Mouse (Mus musculus) embryonic stem cell, embryonic (primary cell): Measurements from ENCODE around the gene Vezt.

Source experiments
- CTCF ChIA-PET, 4 experiments: fragments of 300-600 bp in 2 of 4; fragments of 350-600 bp in 2 of 4; sonication (Branson Sonifier 250); formaldehyde crosslinking; loops; one replicate each; lab custom pipeline; 2022; ENCODE audit warnings: inconsistent platforms in 2 of 4; lab: Charles Lee
- POLR2A ChIA-PET, 4 experiments: fragments of 300-600 bp in 2 of 4; fragments of 350-600 bp in 2 of 4; sonication (Branson Sonifier 250); formaldehyde crosslinking; loops; one replicate each; lab custom pipeline; 2022; ENCODE audit warnings: antibody characterized with exemption in 4 of 4, inconsistent platforms in 1 of 4; lab: Charles Lee

The Vezt gene

DNA sequence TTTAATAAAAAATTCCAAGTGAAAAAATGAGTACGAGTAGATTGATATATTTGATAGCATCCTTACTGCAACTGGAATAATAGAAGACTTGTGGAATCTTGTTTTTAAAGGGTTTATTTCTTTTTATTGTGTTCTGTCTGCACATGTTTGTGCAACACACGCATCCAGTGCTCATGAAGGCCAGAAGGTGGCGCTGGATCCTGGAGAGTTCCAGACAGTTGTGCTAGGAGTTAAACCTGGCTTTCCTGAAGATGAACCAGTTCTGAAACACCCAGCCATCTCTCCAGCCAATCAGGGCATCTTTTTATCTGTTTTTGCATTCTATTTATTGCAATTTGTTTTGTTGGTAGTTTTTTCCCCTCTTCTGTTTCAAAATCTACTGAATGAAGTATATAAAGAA is 22.4 kb downstream of the Vezt start:
- CTCF ChIA-PET, result interaction anchor here in 1 of 4 experiments (2.2 kb wide), 1 partner anchor 103 kb away, joined by 6 read pairs; no protein-coding TSS in a partner anchor
- POLR2A ChIA-PET, result no interaction called here

DNA sequence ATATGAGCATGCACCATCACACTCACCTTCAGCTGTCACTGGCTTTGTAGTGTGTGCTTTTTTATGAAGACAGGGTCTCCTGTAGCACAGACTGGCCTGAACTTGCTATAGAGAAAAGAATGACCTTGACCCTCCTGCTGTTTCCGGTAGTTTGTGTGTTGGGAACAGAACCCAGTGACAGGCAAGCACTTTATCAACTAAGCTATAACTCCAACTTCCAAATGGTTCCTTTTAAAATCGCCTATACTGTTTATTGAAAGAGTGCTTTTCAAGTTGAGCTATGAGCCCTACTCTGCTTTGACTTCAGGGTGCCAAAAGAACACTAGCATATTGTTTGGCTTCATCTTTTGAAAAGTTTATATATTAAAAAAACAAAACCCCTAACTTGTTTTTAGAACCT is 24.6 kb downstream of the Vezt start:
- ChIA-PET CTCF (interaction anchor here in 1 of 4 experiments (1.6 kb wide), 1 partner anchor 101 kb away, joined by 3 read pairs; no protein-coding TSS in a partner anchor), POLR2A (interaction anchor here in 1 of 4 experiments (0.9 to 1.2 kb wide), 2 partner anchors 21 to 25 kb away, joined by 3 to 4 read pairs; partner anchors contain the start of genes Fgd6 and Vezt)

DNA sequence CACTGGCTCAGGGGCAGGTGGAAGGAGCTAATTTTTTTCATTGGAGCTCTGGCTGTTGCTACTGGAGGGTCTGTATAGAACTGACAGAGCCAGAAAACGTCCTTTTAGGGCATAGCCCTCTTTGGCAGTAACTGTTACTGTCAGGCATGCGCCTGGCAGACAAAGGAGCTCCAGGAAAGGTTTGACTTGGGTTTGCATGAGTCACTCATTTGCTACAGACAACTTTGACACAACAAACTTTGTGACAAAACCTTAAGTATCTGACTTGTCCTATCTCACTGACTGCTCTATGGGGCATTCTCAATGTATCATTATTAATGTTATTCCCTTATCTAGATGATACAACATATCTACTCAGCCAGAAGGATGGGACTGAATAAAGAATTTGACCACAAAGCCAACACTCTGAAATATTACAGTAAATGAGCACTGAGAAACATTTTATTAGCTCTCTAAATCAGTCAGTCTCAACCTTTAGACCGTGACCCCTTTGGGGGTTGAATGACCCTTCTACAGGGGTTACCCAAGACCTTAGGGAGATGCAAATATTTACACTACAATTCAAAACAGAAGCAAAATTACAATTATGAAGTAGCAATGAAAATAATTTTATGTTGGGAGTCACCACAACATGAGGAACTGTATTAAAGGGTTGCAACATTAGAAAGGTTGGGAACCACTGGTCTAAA is 25.5 kb downstream of the Vezt start:
- POLR2A ChIA-PET, result interaction anchor here in 2 of 4 experiments (0.6 to 1.2 kb wide), 4 partner anchors 20 to 188 kb away, joined by 3 to 4 read pairs (median 4); partner anchors contain the start of genes Fgd6 (in 2 of the 2) and Vezt (in 2 of the 2)
- CTCF ChIA-PET, result interaction anchor here in 3 of 4 experiments (0.6 to 0.9 kb wide), 3 partner anchors 20 to 106 kb away, joined by 3 to 5 read pairs (median 5); no protein-coding TSS in a partner anchor

DNA sequence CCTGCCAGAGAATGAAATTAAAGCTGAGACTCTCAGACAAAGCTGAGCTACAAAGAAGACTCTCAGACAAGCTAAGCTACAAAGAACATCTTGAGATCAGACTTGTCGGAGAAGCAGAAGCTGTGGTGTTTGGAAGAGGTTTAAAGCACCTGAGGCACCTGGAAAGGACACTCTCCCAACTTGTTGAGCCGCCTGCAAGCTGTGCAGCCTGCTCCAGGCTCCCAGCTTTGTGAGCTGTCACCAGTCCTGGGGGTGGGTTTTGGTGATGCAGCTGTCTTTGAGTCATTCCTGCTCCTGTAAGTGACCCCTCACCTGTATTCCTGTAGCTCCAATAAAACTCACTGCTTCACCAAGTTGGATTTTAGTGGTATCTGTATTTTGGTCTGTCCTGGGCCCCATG is 27.3 kb downstream of the Vezt start:
- ChIA-PET POLR2A (interaction anchor here in 1 of 4 experiments (1.3 kb wide), 1 partner anchor 27 kb away, joined by 4 read pairs; the partner anchor contains the start of genes Fgd6 and Vezt), CTCF (no interaction called here)

DNA sequence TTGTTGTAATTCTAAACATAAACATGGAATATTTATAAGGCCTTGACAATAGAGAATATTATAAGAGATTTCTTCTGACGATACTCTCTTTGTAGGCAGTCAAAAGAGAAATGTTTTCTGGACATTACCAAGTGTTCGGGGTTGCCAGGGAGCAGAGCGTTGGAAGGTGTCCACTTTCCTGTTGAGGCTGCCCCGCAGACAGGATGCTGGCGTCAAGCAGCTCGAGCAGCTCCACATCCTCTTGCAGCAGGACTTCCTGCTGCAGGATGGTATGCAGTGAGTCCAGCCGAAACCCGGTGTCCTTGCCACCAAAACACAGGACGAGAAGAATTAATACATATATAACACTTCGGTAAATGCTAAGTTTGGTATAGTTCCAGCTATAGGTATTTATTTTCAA is 35.4 kb downstream of the Vezt start:
- ChIA-PET CTCF (no interaction called here), POLR2A (interaction anchor here in 1 of 4 experiments (3.2 kb wide), 1 partner anchor 10 kb away, joined by 11 read pairs; no protein-coding TSS in a partner anchor)

DNA sequence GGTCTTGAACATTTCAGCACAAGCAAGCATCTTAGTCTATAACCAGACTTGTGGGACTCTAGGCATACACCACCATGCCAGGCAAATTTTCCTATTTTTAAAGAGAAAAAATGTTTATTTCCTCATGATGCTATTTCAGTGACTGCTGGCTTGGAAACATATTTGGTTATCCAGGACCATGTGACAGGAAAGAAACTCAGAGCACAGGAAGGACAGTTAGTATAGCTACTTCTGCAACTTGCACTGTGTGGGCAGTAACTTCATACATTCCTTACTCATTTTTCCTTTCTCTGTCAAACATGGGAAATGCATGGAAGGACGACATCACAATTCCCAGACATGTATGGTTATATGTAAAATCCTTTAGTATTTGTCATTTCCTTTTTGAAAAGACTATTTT is 36.3 kb downstream of the Vezt start:
- POLR2A ChIA-PET, result interaction anchor here in 1 of 4 experiments (0.8 to 3.2 kb wide), 2 partner anchors 9 to 21 kb away, joined by 3 to 11 read pairs; no protein-coding TSS in a partner anchor

DNA sequence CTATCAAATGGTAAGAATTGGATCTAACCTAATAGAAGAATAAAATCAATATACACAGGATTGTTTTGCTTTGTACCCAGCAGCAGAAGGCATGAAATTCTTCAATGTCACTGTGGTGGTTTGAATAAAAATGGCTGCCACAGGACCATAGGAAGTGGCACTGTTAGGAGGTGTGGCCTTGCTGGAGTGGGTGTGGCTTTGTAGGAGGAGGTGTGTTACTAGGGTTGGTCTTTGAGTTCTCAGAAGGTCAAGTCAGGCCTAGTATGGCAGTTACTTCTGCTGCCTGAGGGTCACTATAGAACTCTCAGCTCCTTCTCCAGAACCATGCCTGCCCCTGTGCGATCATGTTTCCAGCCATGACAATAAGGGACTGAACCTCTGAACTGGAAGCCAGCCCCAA is 40.5 kb downstream of the Vezt start:
- ChIA-PET POLR2A (interaction anchor here in 1 of 4 experiments (0.9 to 1.0 kb wide), 2 partner anchors 10 to 153 kb away, joined by 3 read pairs; partner anchors contain the start of gene Nr2c1), CTCF (no interaction called here)

More for the DNA sequence above, 36.3 kb downstream of the Vezt start:
- CTCF ChIA-PET, result interaction anchor here in 2 of 4 experiments (0.5 to 0.6 kb wide), 2 partner anchors 26 to 276 kb away, joined by 3 to 16 read pairs; no protein-coding TSS in a partner anchor

DNA sequence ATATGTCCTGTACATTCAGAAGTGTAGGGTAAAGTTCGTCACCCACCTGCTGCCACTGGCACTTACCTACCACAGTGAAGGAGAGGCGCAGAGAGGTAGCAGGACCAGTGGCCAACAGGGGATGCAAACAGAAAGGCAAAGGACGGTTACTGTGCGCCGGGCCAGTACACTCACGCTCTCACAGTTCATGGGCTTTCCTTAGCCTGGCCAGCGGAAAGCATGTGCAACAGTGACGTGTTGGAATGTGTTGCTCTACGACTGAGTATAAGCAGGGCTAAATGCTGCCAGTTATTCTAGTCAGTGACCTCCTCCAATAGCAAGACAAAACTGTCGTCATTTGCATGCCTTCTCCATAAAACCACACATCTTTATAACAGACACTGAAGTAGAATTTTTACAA is 41.5 kb downstream of the Vezt start:
- ChIA-PET CTCF (no interaction called here), POLR2A (no interaction called here)

DNA sequence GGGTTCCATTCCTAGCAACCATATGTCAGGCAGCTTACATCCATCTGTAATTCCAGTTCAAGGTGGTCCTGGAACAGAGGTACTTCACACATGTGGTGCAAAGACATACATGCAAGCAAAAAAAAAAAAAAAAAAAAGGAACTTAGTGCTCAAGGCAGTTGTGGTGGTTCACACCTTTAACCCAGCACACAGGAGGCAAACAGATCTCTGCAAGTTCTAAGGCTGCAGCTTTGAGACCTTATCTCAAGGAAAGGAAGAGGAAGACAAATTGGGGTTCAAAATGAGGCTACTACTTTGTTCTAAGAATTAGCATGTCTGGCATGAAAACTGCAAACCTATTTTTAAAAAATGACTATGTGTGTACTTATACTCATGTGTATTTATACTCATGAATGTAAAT is 50.3 kb downstream of the Vezt start:
- CTCF ChIA-PET, result no interaction called here
- POLR2A ChIA-PET, result interaction anchor here in 1 of 4 experiments (0.6 kb wide), 1 partner anchor 188 kb away, joined by 3 read pairs; no protein-coding TSS in a partner anchor

DNA sequence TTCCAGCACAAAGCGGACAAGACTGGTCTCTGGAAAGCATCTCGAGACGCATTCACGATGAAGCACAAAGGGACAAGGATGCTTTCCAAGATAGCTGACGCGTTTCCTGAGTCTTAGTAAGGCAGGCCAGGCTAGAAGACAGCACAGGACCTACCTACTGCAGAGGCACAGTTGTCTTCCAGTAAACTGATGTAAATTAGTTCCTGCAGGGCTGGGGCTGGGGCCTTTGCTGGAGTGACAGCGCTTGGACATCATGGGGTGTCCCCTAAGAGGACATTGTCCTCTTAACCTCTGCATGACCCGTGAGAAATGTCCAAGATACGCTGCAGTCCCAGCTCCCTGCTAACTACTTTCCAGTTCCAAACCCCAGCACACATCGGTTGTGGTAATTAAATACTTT is 66.3 kb downstream of the Vezt start:
- CTCF ChIA-PET, result no interaction called here
- POLR2A ChIA-PET, result interaction anchor here in 1 of 4 experiments (0.8 kb wide), 1 partner anchor 155 kb away, joined by 3 read pairs; no protein-coding TSS in a partner anchor

DNA sequence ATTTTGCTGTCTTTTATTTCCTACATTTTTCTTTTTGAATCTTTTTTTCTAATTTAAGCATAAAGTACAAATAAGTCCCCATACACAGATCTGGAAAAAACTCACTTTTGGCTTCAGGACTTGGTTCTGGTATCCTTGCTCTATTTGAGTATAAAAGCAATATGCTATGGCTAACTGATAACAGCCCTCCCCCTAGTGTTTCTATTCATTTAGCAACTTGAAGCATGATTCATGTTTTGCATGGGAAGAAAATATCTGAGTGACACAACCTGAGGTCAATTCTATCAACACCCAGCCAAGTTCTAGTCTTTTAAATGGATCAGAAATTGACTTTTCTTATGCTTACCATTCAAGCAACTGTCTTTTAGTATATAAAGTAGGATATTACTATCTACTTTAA is 68.1 kb downstream of the Vezt start:
- ChIA-PET POLR2A (no interaction called here), CTCF (no interaction called here)

DNA sequence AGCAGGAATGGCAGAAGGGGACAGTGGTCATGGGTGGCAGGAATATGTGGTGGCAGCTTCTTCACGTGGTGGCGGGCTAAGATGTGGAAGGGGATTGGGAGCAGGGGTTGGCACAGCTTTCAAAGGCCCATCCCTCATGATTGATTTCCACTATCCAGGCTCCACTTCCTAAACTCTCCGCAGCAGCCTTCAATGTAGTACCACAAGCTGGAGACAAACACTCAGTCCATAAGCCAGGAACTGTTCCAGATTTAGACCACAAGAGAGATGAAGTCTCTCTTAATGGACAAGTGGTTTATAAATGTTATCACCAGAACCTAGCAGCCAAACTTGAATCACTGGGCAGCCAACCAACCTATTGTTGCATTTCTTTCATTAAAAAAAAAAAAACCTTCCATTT is 81.6 kb downstream of the Vezt start:
- POLR2A ChIA-PET, result no interaction called here
- CTCF ChIA-PET, result no interaction called here

DNA sequence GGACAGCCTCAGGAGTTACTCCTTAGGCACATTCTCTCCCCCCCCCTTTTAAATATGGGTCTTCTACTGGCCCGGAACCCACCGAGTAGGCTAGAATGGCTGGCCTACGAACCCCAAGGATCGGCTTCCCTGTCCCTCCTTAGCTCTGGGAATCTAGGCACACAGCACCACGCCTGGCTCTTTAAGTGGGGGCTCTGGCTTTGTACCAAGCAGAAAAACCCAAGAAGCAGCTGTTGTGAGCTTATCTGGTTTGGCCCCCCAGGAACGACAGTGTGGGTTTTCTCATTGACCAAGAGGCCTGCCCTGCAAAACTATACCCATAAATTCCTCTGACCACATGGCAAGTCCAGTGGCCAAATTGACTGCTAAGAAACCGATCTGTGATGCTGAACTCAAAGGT is 82.1 kb downstream of the Vezt start:
- POLR2A ChIA-PET, result interaction anchor here in 2 of 4 experiments (0.6 to 1.5 kb wide), 3 partner anchors 9 to 23 kb away, joined by 3 to 5 read pairs (median 3); no protein-coding TSS in a partner anchor
- CTCF ChIA-PET, result no interaction called here

DNA sequence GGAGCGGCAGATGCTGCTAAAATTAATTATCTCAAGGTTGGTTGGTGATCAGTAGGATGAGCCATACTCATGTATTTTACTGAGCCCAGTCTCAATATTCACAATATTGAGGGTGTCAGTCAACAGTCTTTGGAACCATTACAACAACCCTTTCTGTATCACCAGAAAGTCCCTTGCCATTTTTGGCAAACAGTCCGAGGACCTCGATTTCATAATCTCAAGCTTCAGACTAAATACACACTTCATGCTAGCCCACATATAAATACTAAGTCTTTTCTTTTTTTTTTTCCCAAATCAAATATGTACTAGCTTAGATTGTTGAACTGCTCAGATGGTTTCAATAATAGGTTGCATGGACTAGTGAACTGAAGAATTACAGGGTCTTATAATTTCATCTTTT is 84.6 kb downstream of the Vezt start:
- ChIA-PET POLR2A (no interaction called here), CTCF (interaction anchor here in 1 of 4 experiments (0.7 kb wide), 1 partner anchor 83 kb away, joined by 4 read pairs; no protein-coding TSS in a partner anchor)

DNA sequence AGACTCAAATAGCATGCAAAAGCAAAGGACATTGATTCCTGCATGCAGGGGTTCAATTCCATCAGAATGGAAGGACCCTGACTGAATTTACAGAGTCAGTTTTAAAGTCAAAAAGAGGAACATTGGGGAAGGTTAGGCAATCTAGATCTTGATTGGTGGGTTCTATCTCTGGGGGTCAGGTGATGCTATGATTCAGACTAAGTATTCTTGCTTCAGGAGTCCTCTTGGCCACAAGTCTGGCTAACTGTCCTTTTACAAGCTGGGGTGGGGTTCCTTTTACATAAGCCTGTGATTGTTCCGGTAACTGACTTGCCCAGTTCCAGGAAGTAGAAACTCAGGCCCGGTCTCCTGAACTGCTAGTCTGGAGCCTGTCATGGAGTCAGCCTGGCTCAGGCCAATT is 85.7 kb downstream of the Vezt start:
- CTCF ChIA-PET, result interaction anchor here in 1 of 4 experiments (0.6 kb wide), 1 partner anchor 200 kb away, joined by 4 read pairs; no protein-coding TSS in a partner anchor
- POLR2A ChIA-PET, result no interaction called here

DNA sequence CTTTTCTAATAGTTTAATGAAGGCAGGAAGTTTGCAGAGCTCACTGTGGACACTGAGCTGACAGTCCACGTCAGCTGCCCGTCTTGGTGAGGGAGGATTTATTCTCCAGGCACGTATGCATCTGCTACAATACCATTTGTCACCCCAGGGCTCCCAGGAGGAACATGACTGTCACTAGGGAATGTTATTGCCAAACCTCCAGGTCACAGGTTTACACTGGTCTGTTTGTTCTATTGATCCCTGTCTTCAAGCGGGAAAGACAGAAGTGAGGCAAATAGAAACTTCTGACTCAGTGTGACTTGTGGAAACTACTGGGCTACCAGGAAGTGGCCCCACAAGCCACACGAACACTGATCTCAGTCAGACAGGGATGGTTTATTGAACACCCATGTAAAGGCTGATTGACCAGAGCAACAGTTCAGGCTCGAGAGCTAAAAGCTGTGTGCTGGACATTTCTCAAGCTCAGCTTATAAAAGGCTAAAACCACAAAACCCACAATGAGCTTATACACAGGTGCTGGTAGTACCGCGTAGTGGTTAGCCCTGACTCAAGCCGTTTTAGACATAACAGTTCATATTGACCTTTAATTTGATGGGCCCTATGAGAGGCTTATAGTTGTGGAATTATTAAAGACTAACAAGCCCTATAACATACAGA is 89.6 kb downstream of the Vezt start:
- CTCF ChIA-PET, result interaction anchor here in 2 of 4 experiments (0.7 kb wide), 2 partner anchors 128 to 520 kb away, joined by 5 to 6 read pairs; no protein-coding TSS in a partner anchor
- POLR2A ChIA-PET, result interaction anchor here in 1 of 4 experiments (1.3 kb wide), 1 partner anchor 253 kb away, joined by 3 read pairs; the partner anchor contains the start of gene Ndufa12

DNA sequence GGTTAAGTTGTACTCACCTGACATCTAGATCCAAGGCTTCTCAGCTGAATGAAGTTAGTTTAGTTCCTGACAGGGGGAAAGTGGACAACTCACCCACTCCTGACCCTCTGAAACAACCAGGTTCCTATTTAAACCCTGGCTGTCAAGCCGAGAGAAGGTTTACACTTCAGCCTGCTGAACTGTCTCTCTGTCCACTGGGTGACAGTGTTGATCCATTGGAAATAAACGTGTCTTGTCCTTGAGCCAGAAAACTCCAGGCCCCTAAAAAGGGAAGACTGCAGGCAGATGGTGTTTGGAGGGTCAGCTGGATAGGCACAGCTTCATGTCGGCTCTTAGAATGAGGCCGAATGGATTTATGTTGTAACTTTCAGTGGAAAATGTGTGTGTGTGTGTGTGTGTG is 90.3 kb downstream of the Vezt start:
- ChIA-PET CTCF (interaction anchor here in 2 of 4 experiments (0.7 kb wide), 2 partner anchors 127 to 520 kb away, joined by 5 to 6 read pairs; no protein-coding TSS in a partner anchor), POLR2A (interaction anchor here in 1 of 4 experiments (1.3 kb wide), 1 partner anchor 253 kb away, joined by 3 read pairs; the partner anchor contains the start of gene Ndufa12)

DNA sequence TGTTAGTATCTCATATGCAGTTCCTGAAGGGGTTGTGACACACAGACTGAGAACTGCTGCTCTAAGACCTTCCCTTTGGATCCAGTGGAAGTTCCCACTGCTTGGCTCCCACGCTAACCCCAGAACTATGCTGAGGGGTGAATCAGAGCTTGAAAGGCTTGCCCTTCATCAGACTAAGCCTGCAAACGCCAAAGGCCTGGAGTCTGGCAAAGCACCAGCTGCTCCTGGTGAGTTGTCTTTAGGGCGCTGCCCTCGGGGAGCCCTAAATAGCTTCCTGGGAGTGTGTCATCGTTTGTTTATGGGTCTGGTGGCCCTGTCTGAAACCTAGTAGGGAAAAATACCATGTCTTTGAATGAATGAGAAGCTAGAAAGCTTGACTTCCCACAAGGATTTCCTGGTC is 91.4 kb downstream of the Vezt start:
- POLR2A ChIA-PET, result interaction anchor here in 2 of 4 experiments (0.6 kb wide), 3 partner anchors 9 to 286 kb away, joined by 3 to 6 read pairs (median 5); no protein-coding TSS in a partner anchor
- CTCF ChIA-PET, result no interaction called here

DNA sequence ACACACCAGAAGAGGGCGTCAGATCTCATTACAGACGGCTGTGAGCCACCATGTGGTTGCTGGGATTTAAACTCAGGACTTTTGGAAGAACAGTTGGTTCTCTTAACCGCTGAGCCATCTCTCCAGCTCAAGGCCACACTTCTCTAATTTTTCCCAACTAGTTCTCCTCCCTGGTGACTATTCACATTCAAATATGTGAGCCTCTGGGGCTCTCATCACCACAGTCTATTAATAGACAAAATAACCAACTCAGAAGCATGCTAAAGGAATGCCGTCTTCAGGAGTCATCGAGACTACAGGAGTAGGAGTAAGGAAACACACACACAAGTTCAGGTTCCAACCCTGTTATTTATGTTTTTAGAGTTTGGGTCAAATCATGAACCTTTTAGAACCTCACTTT is 95.3 kb downstream of the Vezt start:
- ChIA-PET CTCF (no interaction called here), POLR2A (interaction anchor here in 1 of 4 experiments (0.8 kb wide), 1 partner anchor 12 kb away, joined by 3 read pairs; no protein-coding TSS in a partner anchor)
